Mouse (Mus musculus): Measurements from ENCODE around the gene Gm9376.

The Gm9376 gene

GRCm38 (mm10) chr14:118266660-118267059 lies at the start of gene Gm9376:
Gm9376 (plus strand) TSS chr14:118266960.
- DNase-seq (ENCODE audit: low read depth, low spot score) = no peak

- no peak for DNase-seq (ENCODE audit: low read depth, low spot score)
Observed at GRCm38 (mm10) chr14:118220885-118221284, 45.9 kb upstream of the Gm9376 start.

- no peak for DNase-seq (ENCODE audit: low read depth, low spot score)
Observed at GRCm38 (mm10) chr14:118225061-118225743, 41.6 kb upstream of the Gm9376 start.

- DNase-seq (ENCODE audit: low read depth, low spot score) = no peak
Observed at GRCm38 (mm10) chr14:118225911-118226310, 40.8 kb upstream of the Gm9376 start.

- DNase-seq (ENCODE audit: low read depth, low spot score) = no peak
Observed at GRCm38 (mm10) chr14:118226471-118227155, 40.1 kb upstream of the Gm9376 start.

- no peak for DNase-seq (ENCODE audit: low read depth, low spot score)
Observed at GRCm38 (mm10) chr14:118232381-118232970, 34.3 kb upstream of the Gm9376 start.

- DNase-seq (ENCODE audit: low read depth, low spot score) = no peak
Observed at GRCm38 (mm10) chr14:118233786-118234540, 32.8 kb upstream of the Gm9376 start.

- no peak for DNase-seq (ENCODE audit: low read depth, low spot score)
Observed at GRCm38 (mm10) chr14:118234541-118235210, 32.1 kb upstream of the Gm9376 start.

- DNase-seq (ENCODE audit: low read depth, low spot score) = no peak
Observed at GRCm38 (mm10) chr14:118235361-118235972, 31.3 kb upstream of the Gm9376 start.

GRCm38 (mm10) chr14:118235973-118236885 lies 30.5 kb upstream of the Gm9376 start:
- no peak for DNase-seq (ENCODE audit: low read depth, low spot score)

GRCm38 (mm10) chr14:118236886-118237289 lies 29.9 kb upstream of the Gm9376 start, which contains the start of gene Sox21:
Sox21 (minus strand) TSS chr14:118237030.
- no peak for DNase-seq (ENCODE audit: low read depth, low spot score)

- no peak for DNase-seq (ENCODE audit: low read depth, low spot score)
Observed at GRCm38 (mm10) chr14:118237786-118238185, 29.0 kb upstream of the Gm9376 start.

- no peak for DNase-seq (ENCODE audit: low read depth, low spot score)
Observed at GRCm38 (mm10) chr14:118239351-118239750, 27.4 kb upstream of the Gm9376 start.

GRCm38 (mm10) chr14:118241416-118241815 lies 25.3 kb upstream of the Gm9376 start:
- no peak for DNase-seq (ENCODE audit: low read depth, low spot score)

GRCm38 (mm10) chr14:118253381-118253780 lies 13.4 kb upstream of the Gm9376 start:
- no peak for DNase-seq (ENCODE audit: low read depth, low spot score)

GRCm38 (mm10) chr14:118268849-118269248 lies 2.1 kb downstream of the Gm9376 start:
- no peak for DNase-seq (ENCODE audit: low read depth, low spot score)

GRCm38 (mm10) chr14:118272594-118273555 lies 6.1 kb downstream of the Gm9376 start:
- no peak for DNase-seq (ENCODE audit: low read depth, low spot score)

GRCm38 (mm10) chr14:118277704-118278498 lies 11.1 kb downstream of the Gm9376 start:
- no peak for DNase-seq (ENCODE audit: low read depth, low spot score)
